Mouse (Mus musculus) neutrophil, adult 5-6 weeks (primary cell): ENCODE results near the gene Nucks1. TPM values are rescaled to one million over a fixed set of nuclear protein-coding genes. Genes with fewer than 3 reads are reported as not detected.
"Not testable (repeated sequence)": the region's sequence is repeated elsewhere in the genome, so short reads cannot be mapped to it uniquely, and the experiment has no call there.

ENCODE experiments used
- ATAC-seq: fragments of 151-379, 151-347 bp; 2 replicates; pipeline ENCODE4 v1.8.0; 2017; ENCODE audit warnings: mild to moderate bottlenecking, moderate TSS enrichment; ENCODE audit not compliant: insufficient number of reproducible peaks, poor library complexity, low FRiP score, severe bottlenecking; ENCODE audit errors: extremely low read depth
- total RNA-seq: library from RNA; stranded (forward); fragments of 200-1000 nt; gene quantifications from 2 replicates; pipeline ENCODE4 v1.2.3, GENCODE M21; 2017

Gene Nucks1
- 67.6 and 84.8 TPM in 2 replicates for total RNA-seq

GRCm38 (mm10) chr1:131910001-131910648 is at the start of gene Nucks1:
Gene Nucks1 (plus strand): TSS chr1:131910534.
- ATAC-seq: peak; percentile 99

GRCm38 (mm10) chr1:131861811-131862210 is 48.5 kb upstream of the Nucks1 start:
- ATAC-seq: no peak

GRCm38 (mm10) chr1:131865596-131865995 is 44.7 kb upstream of the Nucks1 start:
- ATAC-seq: no peak

- ATAC-seq: no peak
Observed at GRCm38 (mm10) chr1:131866304-131866999, 43.9 kb upstream of the Nucks1 start.

GRCm38 (mm10) chr1:131867093-131867945 is 43.0 kb upstream of the Nucks1 start, which contains the start of gene Rab29:
Gene Rab29 (plus strand): TSS chr1:131867224.
- peak; percentile 99 for ATAC-seq

GRCm38 (mm10) chr1:131867946-131868290 is 42.4 kb upstream of the Nucks1 start:
- 0 out of 2 replicates have a peak, but pooled peaks have one; percentile 9 for ATAC-seq

- no peak for ATAC-seq
Observed at GRCm38 (mm10) chr1:131869561-131869960, 40.8 kb upstream of the Nucks1 start.

- no peak for ATAC-seq
Observed at GRCm38 (mm10) chr1:131872856-131873255, 37.5 kb upstream of the Nucks1 start.

- no peak for ATAC-seq
Observed at GRCm38 (mm10) chr1:131879816-131880215, 30.5 kb upstream of the Nucks1 start.

- peak; percentile 64 for ATAC-seq
Observed at GRCm38 (mm10) chr1:131882787-131883186, 27.5 kb upstream of the Nucks1 start.

GRCm38 (mm10) chr1:131886173-131886572 is 24.2 kb upstream of the Nucks1 start:
- ATAC-seq: no peak

- ATAC-seq: no peak
Observed at GRCm38 (mm10) chr1:131886641-131887040, 23.7 kb upstream of the Nucks1 start.

GRCm38 (mm10) chr1:131890043-131890658 is 20.2 kb upstream of the Nucks1 start:
- ATAC-seq: no peak

GRCm38 (mm10) chr1:131891436-131891835 is 18.9 kb upstream of the Nucks1 start:
- ATAC-seq: no peak

- ATAC-seq: no peak
Observed at GRCm38 (mm10) chr1:131902679-131903078, 7.7 kb upstream of the Nucks1 start.

- ATAC-seq: no peak
Observed at GRCm38 (mm10) chr1:131903251-131903650, 7.1 kb upstream of the Nucks1 start.

- ATAC-seq: no peak
Observed at GRCm38 (mm10) chr1:131905497-131905896, 4.8 kb upstream of the Nucks1 start.

GRCm38 (mm10) chr1:131908456-131908855 is 1.9 kb upstream of the Nucks1 start:
- ATAC-seq: no peak

- ATAC-seq: not testable (repeated sequence)
Observed at GRCm38 (mm10) chr1:131909236-131909635, 1.1 kb upstream of the Nucks1 start.
